Mouse (Mus musculus): ENCODE measurements around the gene Hsd17b1. TPM values are rescaled to one million over a fixed set of nuclear protein-coding genes. Genes with fewer than 3 reads are reported as not detected.
A peak's percentile ranks its signal among the peaks of the same experiment; 100 is the strongest.

Gene Hsd17b1
- polyA plus RNA-seq, 2 experiments, result 0.08 to 0.19 TPM

DNA sequence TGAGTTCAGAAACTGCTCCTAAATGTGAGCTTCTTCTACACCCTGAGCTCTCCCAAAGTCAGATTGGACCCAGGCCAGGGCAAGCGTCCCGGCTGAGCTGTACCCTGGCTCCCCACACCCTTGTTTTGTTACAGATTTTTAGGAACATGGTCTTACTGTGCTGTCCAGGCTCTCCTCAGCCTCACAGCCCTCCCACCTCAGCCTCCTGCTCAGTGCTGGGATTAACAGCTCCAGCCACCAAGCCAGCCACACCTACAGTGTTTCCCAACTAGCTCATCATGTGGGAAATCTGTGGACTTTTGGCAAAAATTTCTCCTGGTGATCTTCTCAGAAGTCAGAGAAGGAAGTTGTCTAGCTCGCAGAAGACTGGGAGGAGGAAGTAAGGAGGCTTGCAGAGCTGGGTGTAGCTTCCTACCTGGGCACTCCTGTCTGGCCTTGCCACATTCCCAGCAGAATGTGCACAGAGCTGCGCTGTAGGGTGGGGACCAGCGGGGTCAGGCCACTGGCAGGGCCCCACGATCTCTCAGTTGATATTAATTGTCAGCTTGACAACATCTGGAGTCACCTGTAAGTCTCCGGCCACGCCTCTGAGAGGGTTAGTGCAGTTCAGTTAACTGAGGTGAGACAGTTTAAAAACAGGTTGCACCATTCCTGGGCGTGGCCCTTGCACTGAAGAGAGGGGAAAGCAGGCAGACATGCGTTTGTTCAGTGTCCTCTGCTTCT, 25.3 kb upstream of the Hsd17b1 start:
- no peak for ATAC-seq (ENCODE audit: insufficient read depth)
- H3K4me2 ChIP-seq (ENCODE audit: low read depth), result no peak overlapping the region
- no peak overlapping the region for H3K9ac ChIP-seq (replicated peaks)
- H3K36me3 ChIP-seq (replicated peaks; ENCODE audit: control insufficient read depth, insufficient read depth, low read depth), result peaks cover 79% of the 10 kb centered on the region
- DNase-seq (ENCODE audit: low read depth in 3 of 3, low spot score in 3 of 3), result no peak
- H3K4me1 ChIP-seq (replicated peaks; ENCODE audit: control insufficient read depth in 2 of 2, insufficient read depth in 2 of 2, low read length in 1 of 2), result peaks cover 0 to 4% of the 10 kb centered on the region in 2 experiments; a peak in 1 of 4 replicates
- no peaks in the 10 kb centered on the region for H3K9me3 ChIP-seq (ENCODE audit: control insufficient read depth, low read length)
- no peak overlapping the region for H3K27ac ChIP-seq
- WGBS (ENCODE audit: insufficient replicate concordance), result 71% methylated on average over 10 of the region's 10 CpGs
- H3K4me3 ChIP-seq (ENCODE audit: insufficient read depth in 1 of 2, low read depth in 2 of 2, low read length in 2 of 2), result no peak overlapping the region
- H3K27me3 ChIP-seq (ENCODE audit: control insufficient read depth, insufficient read depth, low read length), result no peaks in the 10 kb centered on the region
- TF ChIP-seq CTCF (IDR thresholded peaks at IDR 0.05; ENCODE audit: low read depth), result no peak
- TF ChIP-seq EP300 (IDR thresholded peaks at IDR 0.05; ENCODE audit: low read depth), result no peak

DNA sequence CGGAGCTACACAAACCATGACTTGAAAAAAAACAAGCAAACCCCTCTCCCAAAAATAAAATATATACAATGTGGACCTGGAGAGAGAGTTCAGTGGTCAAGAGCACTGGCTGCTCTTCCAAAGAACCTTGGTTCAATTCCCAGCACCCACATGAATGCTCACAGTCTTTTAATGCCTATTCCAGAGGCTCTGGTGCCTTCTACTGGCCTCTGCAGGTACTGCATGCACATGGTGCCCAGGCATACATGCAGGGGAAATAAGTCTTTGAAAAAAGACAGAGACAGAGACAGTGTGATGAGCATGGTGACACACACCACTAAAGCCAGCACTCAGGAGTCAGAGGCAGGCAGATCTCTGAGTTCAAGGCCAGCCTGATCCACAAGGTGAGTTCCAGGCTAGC, 24.2 kb upstream of the Hsd17b1 start:
- DNase-seq (ENCODE audit: low read depth in 3 of 3, low spot score in 3 of 3) (no peak), ATAC-seq (ENCODE audit: insufficient read depth) (no peak)
- Histone ChIP-seq H3K36me3 (replicated peaks; ENCODE audit: control insufficient read depth, insufficient read depth, low read depth) (peaks cover 69% of the 10 kb centered on the region), H3K4me1 (replicated peaks; ENCODE audit: control insufficient read depth in 2 of 2, insufficient read depth in 2 of 2, low read length in 1 of 2) (peaks cover 0 to 7% of the 10 kb centered on the region in 2 experiments; a peak in 2 of 4 replicates), H3K4me3 (ENCODE audit: insufficient read depth in 1 of 2, low read depth in 2 of 2, low read length in 2 of 2) (no peak overlapping the region), H3K9ac (replicated peaks) (no peak overlapping the region), H3K27ac (no peak overlapping the region), H3K9me3 (ENCODE audit: control insufficient read depth, low read length) (no peaks in the 10 kb centered on the region), H3K27me3 (ENCODE audit: control insufficient read depth, insufficient read depth, low read length) (no peaks in the 10 kb centered on the region), H3K4me2 (ENCODE audit: low read depth) (no peak overlapping the region)
- 100% methylated on average over 1 of the region's 1 CpGs for WGBS (ENCODE audit: insufficient replicate concordance)
- TF ChIP-seq CTCF (IDR thresholded peaks at IDR 0.05; ENCODE audit: low read depth), result peak; percentile 80
- TF ChIP-seq EP300 (IDR thresholded peaks at IDR 0.05; ENCODE audit: low read depth), result no peak

- Histone ChIP-seq H3K4me2 (ENCODE audit: low read depth) (no peak overlapping the region), H3K36me3 (replicated peaks; ENCODE audit: control insufficient read depth, insufficient read depth, low read depth) (peaks cover 65% of the 10 kb centered on the region), H3K4me1 (replicated peaks; ENCODE audit: control insufficient read depth in 2 of 2, insufficient read depth in 2 of 2, low read length in 1 of 2) (peaks cover 0 to 7% of the 10 kb centered on the region in 2 experiments; a peak in 2 of 4 replicates), H3K9ac (replicated peaks) (no peak overlapping the region), H3K9me3 (ENCODE audit: control insufficient read depth, low read length) (no peaks in the 10 kb centered on the region), H3K4me3 (ENCODE audit: insufficient read depth in 1 of 2, low read depth in 2 of 2, low read length in 2 of 2) (no peak overlapping the region), H3K27ac (no peak overlapping the region), H3K27me3 (ENCODE audit: control insufficient read depth, insufficient read depth, low read length) (no peaks in the 10 kb centered on the region)
- TF ChIP-seq EP300 (IDR thresholded peaks at IDR 0.05; ENCODE audit: low read depth) (no peak), CTCF (IDR thresholded peaks at IDR 0.05; ENCODE audit: low read depth) (no peak)
- no peak for ATAC-seq (ENCODE audit: insufficient read depth)
- WGBS (ENCODE audit: insufficient replicate concordance), result 57% methylated on average over 14 of the region's 14 CpGs
- no peak for DNase-seq (ENCODE audit: low read depth in 3 of 3, low spot score in 3 of 3)
Measured at GRCm38 (mm10) chr11:101055418-101055817, 22.8 kb upstream of the Hsd17b1 start.

DNA sequence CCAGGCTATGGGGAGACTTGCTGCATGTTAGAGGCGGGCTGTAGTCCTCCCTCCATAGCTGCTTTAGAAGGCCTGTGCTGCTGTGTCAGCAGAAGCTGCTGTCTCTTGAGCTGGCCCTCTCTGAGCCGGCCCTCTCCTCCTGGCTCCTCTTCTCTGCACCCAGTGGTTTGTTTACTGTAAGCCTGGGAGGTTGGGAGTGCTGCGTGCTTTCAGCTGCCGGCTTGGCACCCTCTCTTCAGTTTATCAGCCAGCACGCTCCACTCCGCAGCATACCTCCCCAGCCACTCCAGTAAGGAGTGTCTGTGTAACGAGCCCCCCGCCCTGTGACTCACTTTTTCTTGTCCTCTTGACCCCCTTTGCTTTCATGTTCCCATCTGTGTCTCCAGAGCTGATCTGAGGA, 21.3 kb upstream of the Hsd17b1 start:
- no peak for TF ChIP-seq EP300 (IDR thresholded peaks at IDR 0.05; ENCODE audit: low read depth)
- no peak for TF ChIP-seq CTCF (IDR thresholded peaks at IDR 0.05; ENCODE audit: low read depth)
- Histone ChIP-seq H3K9me3 (ENCODE audit: control insufficient read depth, low read length) (no peaks in the 10 kb centered on the region), H3K27ac (no peak overlapping the region; the same call in 1 of the 2 replicates), H3K27me3 (ENCODE audit: control insufficient read depth, insufficient read depth, low read length) (no peaks in the 10 kb centered on the region), H3K4me1 (replicated peaks; ENCODE audit: control insufficient read depth in 2 of 2, insufficient read depth in 2 of 2, low read length in 1 of 2) (peaks cover 0 to 7% of the 10 kb centered on the region in 2 experiments; a peak in 2 of 4 replicates), H3K4me2 (ENCODE audit: low read depth) (no peak overlapping the region), H3K36me3 (replicated peaks; ENCODE audit: control insufficient read depth, insufficient read depth, low read depth) (peaks cover 60% of the 10 kb centered on the region), H3K9ac (replicated peaks) (no peak overlapping the region), H3K4me3 (ENCODE audit: insufficient read depth in 1 of 2, low read depth in 2 of 2, low read length in 2 of 2) (no peak overlapping the region)
- DNase-seq (ENCODE audit: low read depth in 3 of 3, low spot score in 3 of 3) (no peak), ATAC-seq (ENCODE audit: insufficient read depth) (no peak)
- WGBS (ENCODE audit: insufficient replicate concordance), result 75% methylated on average over 8 of the region's 8 CpGs

DNA sequence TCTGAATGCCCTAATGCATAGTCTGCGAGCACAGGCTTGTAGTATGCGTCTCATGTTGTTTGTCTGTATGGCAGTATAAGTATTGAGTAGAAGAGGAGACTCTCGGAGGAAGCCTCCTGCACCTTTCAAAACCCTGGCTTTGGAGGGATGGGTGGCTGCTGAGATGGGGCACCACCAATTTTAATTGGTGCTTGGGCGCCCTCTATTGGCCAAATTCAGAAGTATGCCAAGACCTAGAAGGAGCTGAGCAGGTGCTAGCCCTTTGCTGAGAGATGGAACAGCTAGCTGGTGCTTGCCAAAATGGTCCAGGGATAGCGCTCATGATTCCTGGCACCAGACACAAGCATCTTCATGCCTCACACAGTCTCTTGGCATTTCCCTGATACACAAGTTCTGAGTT, 20.4 kb upstream of the Hsd17b1 start:
- H3K27me3 ChIP-seq (ENCODE audit: control insufficient read depth, insufficient read depth, low read length), result no peaks in the 10 kb centered on the region
- no peak overlapping the region for H3K4me3 ChIP-seq (ENCODE audit: insufficient read depth in 1 of 2, low read depth in 2 of 2, low read length in 2 of 2)
- peak; percentile 91 for TF ChIP-seq CTCF (IDR thresholded peaks at IDR 0.05; ENCODE audit: low read depth)
- TF ChIP-seq EP300 (IDR thresholded peaks at IDR 0.05; ENCODE audit: low read depth), result no peak
- H3K27ac ChIP-seq, result no peak overlapping the region
- no peaks in the 10 kb centered on the region for H3K9me3 ChIP-seq (ENCODE audit: control insufficient read depth, low read length)
- peaks cover 4 to 15% of the 10 kb centered on the region in 2 experiments for H3K4me1 ChIP-seq (replicated peaks; ENCODE audit: control insufficient read depth in 2 of 2, insufficient read depth in 2 of 2, low read length in 1 of 2)
- H3K36me3 ChIP-seq (replicated peaks; ENCODE audit: control insufficient read depth, insufficient read depth, low read depth), result peaks cover 60% of the 10 kb centered on the region
- 31% methylated on average over 5 of the region's 5 CpGs for WGBS (ENCODE audit: insufficient replicate concordance)
- ATAC-seq (ENCODE audit: insufficient read depth) (peak; percentile 30; the same call in 1 of the 2 replicates), DNase-seq (ENCODE audit: low read depth in 3 of 3, low spot score in 3 of 3) (peak; percentile 56 to 66 (median 59))
- no peak overlapping the region for H3K4me2 ChIP-seq (ENCODE audit: low read depth)
- no peak overlapping the region for H3K9ac ChIP-seq (replicated peaks)
